Mouse (Mus musculus): ENCODE results near the gene Ifrd1. TPM values are rescaled to one million over a fixed set of nuclear protein-coding genes. Genes with fewer than 3 reads are reported as not detected.
A peak's percentile ranks its signal among the peaks of the same experiment; 100 is the strongest.

The Ifrd1 gene
- total and polyA plus RNA-seq, 3 experiments, result 14.1 to 87.6 (median 85.1) TPM

DNA sequence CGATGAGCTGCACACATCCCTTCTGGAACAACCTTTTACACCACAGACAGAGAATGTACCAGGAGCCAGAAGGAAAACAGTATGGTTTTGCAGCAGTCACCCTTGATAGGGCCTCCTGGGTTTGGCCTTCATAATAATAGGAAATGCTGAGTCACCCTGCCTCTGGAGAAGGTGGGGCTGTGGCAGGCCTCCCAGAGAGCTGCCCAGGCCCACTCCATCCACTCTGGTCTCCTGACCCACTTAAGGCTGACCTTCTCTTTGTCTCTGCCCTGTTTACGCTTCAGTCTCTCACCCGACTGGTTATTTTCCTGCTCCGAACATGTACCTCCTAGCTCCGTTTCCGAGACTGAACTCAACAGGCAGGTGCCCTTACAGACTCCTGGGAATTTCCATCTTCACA is 328 bp downstream of the Ifrd1 start:
- H3K4me1 ChIP-seq (ENCODE audit: control insufficient read depth, insufficient read depth, low read length), result peaks cover 2% of the 10 kb centered on the region
- WGBS, result 47% methylated on average over 6 of the region's 6 CpGs

GRCm38 (mm10) chr12:40247384-40247783 is 920 bp downstream of the Ifrd1 start:
- WGBS, result 75% methylated on average over 4 of the region's 4 CpGs
- Histone ChIP-seq H3K4me1 (ENCODE audit: control insufficient read depth, insufficient read depth, low read length) (peaks cover 2% of the 10 kb centered on the region), H3K79me2 (replicated peaks; ENCODE audit: control insufficient read depth, insufficient read depth, low read length) (no peaks in the 10 kb centered on the region), H3K27ac (peak overlapping the region; percentile 78), H3K9ac (ENCODE audit: low read depth, low read length) (no peak overlapping the region), H3K36me3 (ENCODE audit: control insufficient read depth, insufficient read depth, low read length) (no peaks in the 10 kb centered on the region; the same call in 1 of the 2 replicates), H3K4me3 (no peak overlapping the region), H3K27me3 (ENCODE audit: control insufficient read depth, insufficient read depth, low read length) (no peaks in the 10 kb centered on the region)
- TF ChIP-seq CTCF (IDR thresholded peaks at IDR 0.05) (no peak), POLR2A (IDR thresholded peaks at IDR 0.05; ENCODE audit: insufficient read depth, low read depth, low read length) (no peak), EP300 (IDR thresholded peaks at IDR 0.05; ENCODE audit: insufficient read depth, low read depth, low read length) (no peak)
- intact Hi-C loops (cut with DNase I), result no loop called here
- no peak for DNase-seq

More for the DNA sequence above, 328 bp downstream of the Ifrd1 start:
- Histone ChIP-seq H3K9ac (ENCODE audit: low read depth, low read length) (no peak overlapping the region), H3K27ac (peak overlapping the region; percentile 78), H3K4me3 (no peak overlapping the region), H3K79me2 (replicated peaks; ENCODE audit: control insufficient read depth, insufficient read depth, low read length) (no peaks in the 10 kb centered on the region), H3K27me3 (ENCODE audit: control insufficient read depth, insufficient read depth, low read length) (no peaks in the 10 kb centered on the region), H3K36me3 (ENCODE audit: control insufficient read depth, insufficient read depth, low read length) (no peaks in the 10 kb centered on the region; the same call in 1 of the 2 replicates)
- no peak for TF ChIP-seq CTCF (IDR thresholded peaks at IDR 0.05)
- no peak for TF ChIP-seq POLR2A (IDR thresholded peaks at IDR 0.05; ENCODE audit: insufficient read depth, low read depth, low read length)
- no peak for TF ChIP-seq EP300 (IDR thresholded peaks at IDR 0.05; ENCODE audit: insufficient read depth, low read depth, low read length)
- intact Hi-C loops (cut with DNase I), result no loop called here
- peak; percentile 47 to 71 for DNase-seq

GRCm38 (mm10) chr12:40245434-40245970 is 2.8 kb downstream of the Ifrd1 start:
- H3K4me1 ChIP-seq (ENCODE audit: control insufficient read depth, insufficient read depth, low read length), result peaks cover 2% of the 10 kb centered on the region
- no peaks in the 10 kb centered on the region for H3K79me2 ChIP-seq (replicated peaks; ENCODE audit: control insufficient read depth, insufficient read depth, low read length)
- no peak overlapping the region for H3K4me3 ChIP-seq
- H3K36me3 ChIP-seq (ENCODE audit: control insufficient read depth, insufficient read depth, low read length), result no peaks in the 10 kb centered on the region; the same call in 1 of the 2 replicates
- intact Hi-C loops (cut with DNase I), result no loop called here
- WGBS, result 90% methylated on average over 7 of the region's 7 CpGs
- H3K27ac ChIP-seq, result no peak overlapping the region
- H3K27me3 ChIP-seq (ENCODE audit: control insufficient read depth, insufficient read depth, low read length), result no peaks in the 10 kb centered on the region
- TF ChIP-seq POLR2A (IDR thresholded peaks at IDR 0.05; ENCODE audit: insufficient read depth, low read depth, low read length) (no peak), EP300 (IDR thresholded peaks at IDR 0.05; ENCODE audit: insufficient read depth, low read depth, low read length) (no peak), CTCF (IDR thresholded peaks at IDR 0.05) (no peak)
- H3K9ac ChIP-seq (ENCODE audit: low read depth, low read length), result no peak overlapping the region
- no peak for DNase-seq

DNA sequence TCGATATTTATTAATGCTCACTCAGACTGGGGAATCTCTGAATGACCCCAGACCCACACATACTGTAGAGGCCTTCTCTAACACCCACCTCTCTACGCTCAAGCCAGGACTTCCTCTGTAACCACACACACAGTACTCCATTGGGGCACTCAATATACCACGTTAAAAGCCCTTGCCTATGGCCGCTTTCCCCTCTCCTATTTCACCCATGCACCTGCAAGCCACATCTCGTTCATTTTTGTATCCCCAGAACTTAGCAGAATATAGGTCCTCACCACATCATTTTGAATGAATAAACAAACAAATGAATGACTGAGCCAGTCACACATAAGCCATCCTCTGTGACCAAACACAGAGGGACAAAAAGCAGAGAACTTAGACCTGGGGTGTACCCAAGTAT is 3.4 kb downstream of the Ifrd1 start:
- Histone ChIP-seq H3K27me3 (ENCODE audit: control insufficient read depth, insufficient read depth, low read length) (no peaks in the 10 kb centered on the region), H3K9ac (ENCODE audit: low read depth, low read length) (no peak overlapping the region), H3K79me2 (replicated peaks; ENCODE audit: control insufficient read depth, insufficient read depth, low read length) (no peaks in the 10 kb centered on the region), H3K4me1 (ENCODE audit: control insufficient read depth, insufficient read depth, low read length) (peaks cover 2% of the 10 kb centered on the region), H3K4me3 (no peak overlapping the region), H3K27ac (no peak overlapping the region), H3K36me3 (ENCODE audit: control insufficient read depth, insufficient read depth, low read length) (no peaks in the 10 kb centered on the region; the same call in 1 of the 2 replicates)
- TF ChIP-seq EP300 (IDR thresholded peaks at IDR 0.05; ENCODE audit: insufficient read depth, low read depth, low read length), result no peak
- no peak for TF ChIP-seq POLR2A (IDR thresholded peaks at IDR 0.05; ENCODE audit: insufficient read depth, low read depth, low read length)
- TF ChIP-seq CTCF (IDR thresholded peaks at IDR 0.05), result no peak
- no peak for DNase-seq
- WGBS, result 95% methylated on average over 5 of the region's 5 CpGs
- intact Hi-C loops (cut with DNase I), result no loop called here

GRCm38 (mm10) chr12:40243821-40244221 is 4.5 kb downstream of the Ifrd1 start:
- peak overlapping the region; percentile 45 for H3K27ac ChIP-seq
- peaks cover 2% of the 10 kb centered on the region for H3K4me1 ChIP-seq (ENCODE audit: control insufficient read depth, insufficient read depth, low read length)
- peak overlapping the region; percentile 34 for H3K9ac ChIP-seq (ENCODE audit: low read depth, low read length)
- 24% methylated on average over 11 of the region's 11 CpGs for WGBS
- intact Hi-C loops (cut with DNase I), result no loop called here
- TF ChIP-seq EP300 (IDR thresholded peaks at IDR 0.05; ENCODE audit: insufficient read depth, low read depth, low read length) (no peak), CTCF (IDR thresholded peaks at IDR 0.05) (no peak), POLR2A (IDR thresholded peaks at IDR 0.05; ENCODE audit: insufficient read depth, low read depth, low read length) (no peak)
- peak; percentile 74 for DNase-seq
- no peaks in the 10 kb centered on the region for H3K79me2 ChIP-seq (replicated peaks; ENCODE audit: control insufficient read depth, insufficient read depth, low read length)
- H3K4me3 ChIP-seq, result peak overlapping the region; percentile 35; the same call in 1 of the 2 replicates
- H3K36me3 ChIP-seq (ENCODE audit: control insufficient read depth, insufficient read depth, low read length), result no peaks in the 10 kb centered on the region; the same call in 1 of the 2 replicates
- H3K27me3 ChIP-seq (ENCODE audit: control insufficient read depth, insufficient read depth, low read length), result no peaks in the 10 kb centered on the region

DNA sequence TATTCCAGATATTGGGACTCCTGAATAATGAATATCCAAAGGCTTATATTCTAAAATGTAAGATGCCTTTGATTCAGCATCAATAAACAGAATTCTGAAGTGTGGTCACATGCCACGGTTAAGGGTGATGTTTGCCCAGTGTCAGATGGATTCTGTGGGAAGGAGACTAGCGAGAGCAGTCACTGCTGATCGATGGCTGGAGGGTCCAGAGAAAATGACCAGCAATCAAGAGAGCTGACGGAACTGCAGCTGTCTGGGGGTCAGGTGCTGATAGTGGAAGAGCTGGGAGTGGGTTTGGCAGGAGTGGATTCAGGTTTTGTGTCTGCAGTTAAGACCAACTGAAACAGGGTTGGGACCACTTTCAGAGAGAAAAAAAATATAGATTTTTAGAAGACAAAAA is 5.1 kb downstream of the Ifrd1 start:
- intact Hi-C loops (cut with DNase I), result no loop called here
- Histone ChIP-seq H3K36me3 (ENCODE audit: control insufficient read depth, insufficient read depth, low read length) (no peaks in the 10 kb centered on the region; the same call in 1 of the 2 replicates), H3K4me1 (ENCODE audit: control insufficient read depth, insufficient read depth, low read length) (peaks cover 2% of the 10 kb centered on the region), H3K79me2 (replicated peaks; ENCODE audit: control insufficient read depth, insufficient read depth, low read length) (no peaks in the 10 kb centered on the region), H3K4me3 (no peak overlapping the region), H3K27me3 (ENCODE audit: control insufficient read depth, insufficient read depth, low read length) (no peaks in the 10 kb centered on the region), H3K9ac (ENCODE audit: low read depth, low read length) (no peak overlapping the region), H3K27ac (no peak overlapping the region)
- 86% methylated on average over 4 of the region's 4 CpGs for WGBS
- no peak for DNase-seq
- TF ChIP-seq CTCF (IDR thresholded peaks at IDR 0.05) (no peak), EP300 (IDR thresholded peaks at IDR 0.05; ENCODE audit: insufficient read depth, low read depth, low read length) (no peak), POLR2A (IDR thresholded peaks at IDR 0.05; ENCODE audit: insufficient read depth, low read depth, low read length) (no peak)

All from heart, adult 2 months (tissue).